Comparison of ENCODE assay signal across 12 mouse cellular contexts in the genomic region with DNA sequence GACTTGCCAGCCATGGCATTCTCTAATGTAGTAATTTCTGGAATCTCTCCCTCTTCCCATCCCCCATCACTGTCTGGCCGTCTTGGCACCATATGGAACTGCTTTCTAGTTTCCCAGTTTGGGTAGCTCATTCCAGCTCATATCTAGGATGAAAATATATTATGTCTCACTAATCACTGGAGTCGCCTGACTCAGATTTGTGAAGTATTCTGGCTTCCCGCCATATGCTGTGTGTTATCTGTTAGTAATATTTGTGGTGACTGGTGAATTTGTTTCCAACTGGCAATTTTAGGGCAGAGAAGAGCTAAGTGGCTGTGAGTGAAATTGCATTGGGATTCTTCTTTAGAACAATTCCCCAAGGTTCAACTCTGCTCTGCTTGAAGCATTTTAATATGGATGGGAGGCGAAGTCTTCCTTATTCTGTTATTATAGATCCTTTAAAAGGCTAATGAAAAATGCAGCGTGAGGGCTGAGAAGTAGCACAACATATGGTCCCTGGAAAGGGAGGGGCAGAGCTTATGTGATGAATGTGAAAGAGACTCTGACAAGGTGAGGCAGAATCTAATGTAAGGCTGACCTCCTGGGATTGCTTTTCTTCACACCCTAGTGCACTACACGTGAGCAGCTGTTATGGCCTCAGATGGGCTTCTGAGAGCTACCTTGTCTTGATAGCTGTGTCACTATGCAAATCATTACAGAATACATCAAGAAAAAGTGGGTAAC.
DNase-seq lines count a peak whose midpoint lies in the region; ATAC-seq lines count a peak whose summit lies in the region.
"Had no signal": no experiment of that assay in that cellular context is flagged by ENCODE, and none has a peak within 500 bp of the region (broad histone marks: within the 10 kb centered on the region; RNA-seq: fewer than 3 reads in every experiment).

No protein-coding gene starts in this region.

- no peak overlapping the region for H3K27ac ChIP-seq in midbrain, embryonic 14.5 days (replicated peaks; ENCODE audit: low read depth, low read length)
- no peak overlapping the region for H3K27ac ChIP-seq in midbrain, embryonic 16.5 days (ENCODE audit: low read length)
- H3K27ac ChIP-seq in hindbrain, embryonic 14.5 days = no peak overlapping the region
- H3K27ac ChIP-seq in neural tube, embryonic 15.5 days (replicated peaks) = no peak overlapping the region; the same call in 1 of the 2 replicates
- H3K27ac ChIP-seq in heart, embryonic 10.5 days = no peak overlapping the region
- H3K27ac ChIP-seq: heart, embryonic 15.5 days; limb, embryonic 12.5 days had no signal

- no peaks in the 10 kb centered on the region for H3K9me3 ChIP-seq in midbrain, embryonic 14.5 days (ENCODE audit: control insufficient read depth, low read length)
- H3K9me3 ChIP-seq in midbrain, embryonic 16.5 days (replicated peaks; ENCODE audit: control insufficient read depth, low read length, poor library complexity, severe bottlenecking) = no peaks in the 10 kb centered on the region
- no peaks in the 10 kb centered on the region for H3K9me3 ChIP-seq in hindbrain, embryonic 14.5 days (ENCODE audit: control insufficient read depth, low read length)
- H3K9me3 ChIP-seq in neural tube, embryonic 15.5 days (replicated peaks) = no peaks in the 10 kb centered on the region
- H3K9me3 ChIP-seq in heart, embryonic 10.5 days = no peaks in the 10 kb centered on the region
- H3K9me3 ChIP-seq: heart, embryonic 15.5 days; limb, embryonic 12.5 days had no signal

- H3K4me3 ChIP-seq in midbrain, embryonic 14.5 days (replicated peaks; ENCODE audit: low read depth, low read length) = no peak overlapping the region
- no peak overlapping the region for H3K4me3 ChIP-seq in midbrain, embryonic 16.5 days (ENCODE audit: low read depth, low read length)
- H3K4me3 ChIP-seq in hindbrain, embryonic 14.5 days (replicated peaks; ENCODE audit: low read length) = no peak overlapping the region
- H3K4me3 ChIP-seq in neural tube, embryonic 15.5 days (replicated peaks) = no peak overlapping the region
- H3K4me3 ChIP-seq in heart, embryonic 10.5 days = no peak overlapping the region
- H3K4me3 ChIP-seq: heart, embryonic 15.5 days; limb, embryonic 12.5 days had no signal

- 0 out of 2 replicates have a peak, but pooled peaks have one; percentile 36 for ATAC-seq in cerebellum, adult (ENCODE audit: insufficient number of reproducible peaks, low FRiP score, low TSS enrichment)
- peak; percentile 68 for ATAC-seq in midbrain, embryonic 14.5 days (ENCODE audit: low FRiP score, low TSS enrichment)
- no peak for ATAC-seq in midbrain, embryonic 16.5 days
- peak; percentile 65; the same call in 1 of the 2 replicates for ATAC-seq in hindbrain, embryonic 14.5 days (ENCODE audit: low FRiP score)
- ATAC-seq in neural tube, embryonic 15.5 days (ENCODE audit: low FRiP score) = peak; percentile 28; the same call in 1 of the 2 replicates

- H3K36me3 ChIP-seq in midbrain, embryonic 14.5 days (ENCODE audit: control insufficient read depth, insufficient read depth, low read length) = no peaks in the 10 kb centered on the region
- no peaks in the 10 kb centered on the region for H3K36me3 ChIP-seq in midbrain, embryonic 16.5 days (ENCODE audit: control insufficient read depth, insufficient read depth, low read length)
- H3K36me3 ChIP-seq in hindbrain, embryonic 14.5 days (replicated peaks; ENCODE audit: control insufficient read depth, insufficient read depth) = no peaks in the 10 kb centered on the region
- H3K36me3 ChIP-seq in neural tube, embryonic 15.5 days = no peaks in the 10 kb centered on the region
- no peaks in the 10 kb centered on the region for H3K36me3 ChIP-seq in heart, embryonic 10.5 days
- H3K36me3 ChIP-seq: heart, embryonic 15.5 days; limb, embryonic 12.5 days had no signal

- WGBS in midbrain, embryonic 14.5 days = 53% methylated on average over 6 of the region's 6 CpGs
- WGBS in midbrain, embryonic 16.5 days = 51% methylated on average over 6 of the region's 6 CpGs
- 39% methylated on average over 6 of the region's 6 CpGs for WGBS in hindbrain, embryonic 14.5 days
- WGBS in neural tube, embryonic 15.5 days = 46% methylated on average over 6 of the region's 6 CpGs
- 61% methylated on average over 6 of the region's 6 CpGs for whole genome bisulfite sequencing in heart, embryonic 10.5 days

- H3K9ac ChIP-seq in midbrain, embryonic 14.5 days (replicated peaks; ENCODE audit: low read length) = no peak overlapping the region
- H3K9ac ChIP-seq in midbrain, embryonic 16.5 days (ENCODE audit: low read depth, low read length) = no peak overlapping the region
- no peak overlapping the region for H3K9ac ChIP-seq in hindbrain, embryonic 14.5 days
- no peak overlapping the region for H3K9ac ChIP-seq in neural tube, embryonic 15.5 days (replicated peaks)
- H3K9ac ChIP-seq: heart, embryonic 15.5 days; limb, embryonic 12.5 days had no signal

- H3K4me2 ChIP-seq in midbrain, embryonic 14.5 days (ENCODE audit: low read length) = no peak overlapping the region
- H3K4me2 ChIP-seq in midbrain, embryonic 16.5 days (ENCODE audit: low read length) = no peak overlapping the region
- no peak overlapping the region for H3K4me2 ChIP-seq in hindbrain, embryonic 14.5 days (replicated peaks)
- no peak overlapping the region for H3K4me2 ChIP-seq in neural tube, embryonic 15.5 days
- H3K4me2 ChIP-seq: heart, embryonic 15.5 days; limb, embryonic 12.5 days had no signal

- DNase-seq in cerebellum, postnatal 36 days = no peak
- DNase-seq in midbrain, embryonic 14.5 days = peak; percentile 43
- peak; percentile 40 for DNase-seq in hindbrain, embryonic 14.5 days (ENCODE audit: low spot score)
- DNase-seq in thymus, postnatal 36 days = no peak
- no peak for DNase-seq in heart, embryonic 10.5 days (ENCODE audit: low spot score)
- DNase-seq: cerebellum, adult 11-12 months; thymus, adult 18-20 months had no signal

- no peaks in the 10 kb centered on the region for H3K4me1 ChIP-seq in midbrain, embryonic 14.5 days (ENCODE audit: control insufficient read depth, insufficient read depth, low read length)
- no peaks in the 10 kb centered on the region for H3K4me1 ChIP-seq in midbrain, embryonic 16.5 days (ENCODE audit: control insufficient read depth, insufficient read depth, low read length)
- no peaks in the 10 kb centered on the region for H3K4me1 ChIP-seq in hindbrain, embryonic 14.5 days (replicated peaks; ENCODE audit: control insufficient read depth, insufficient read depth, low read length)
- H3K4me1 ChIP-seq in neural tube, embryonic 15.5 days = peaks cover 6% of the 10 kb centered on the region; the same call in 1 of the 2 replicates
- H3K4me1 ChIP-seq in heart, embryonic 10.5 days = no peaks in the 10 kb centered on the region
- H3K4me1 ChIP-seq: limb, embryonic 12.5 days had no signal

- H3K27me3 ChIP-seq in midbrain, embryonic 14.5 days (ENCODE audit: control insufficient read depth, insufficient read depth, low read length) = no peaks in the 10 kb centered on the region
- H3K27me3 ChIP-seq in midbrain, embryonic 16.5 days (ENCODE audit: control insufficient read depth, insufficient read depth, low read depth, low read length) = no peaks in the 10 kb centered on the region
- no peaks in the 10 kb centered on the region for H3K27me3 ChIP-seq in hindbrain, embryonic 14.5 days (ENCODE audit: control insufficient read depth, insufficient read depth, low read length)
- no peaks in the 10 kb centered on the region for H3K27me3 ChIP-seq in neural tube, embryonic 15.5 days (replicated peaks)
- no peaks in the 10 kb centered on the region for H3K27me3 ChIP-seq in heart, embryonic 10.5 days (ENCODE audit: insufficient read depth, poor library complexity, severe bottlenecking)
- H3K27me3 ChIP-seq: heart, embryonic 15.5 days; limb, embryonic 12.5 days had no signal

Comparison
In these comparisons a context has a peak if more than half of its experiments do, and no peak if none do; other contexts are left out.
1. DNase-seq: peak in midbrain, embryonic 14.5 days (single experiment) and hindbrain, embryonic 14.5 days (single experiment); none in cerebellum, postnatal 36 days (0 of 2), thymus, postnatal 36 days (0 of 2) and heart, embryonic 10.5 days (single experiment).